Mouse (Mus musculus): ENCODE measurements around the gene Runx2. TPM values are rescaled to one million over a fixed set of nuclear protein-coding genes. Genes with fewer than 3 reads are reported as not detected.

Gene Runx2
- polyA plus RNA-seq, 1 experiment from 2014 or later, result 0.89 TPM

DNA sequence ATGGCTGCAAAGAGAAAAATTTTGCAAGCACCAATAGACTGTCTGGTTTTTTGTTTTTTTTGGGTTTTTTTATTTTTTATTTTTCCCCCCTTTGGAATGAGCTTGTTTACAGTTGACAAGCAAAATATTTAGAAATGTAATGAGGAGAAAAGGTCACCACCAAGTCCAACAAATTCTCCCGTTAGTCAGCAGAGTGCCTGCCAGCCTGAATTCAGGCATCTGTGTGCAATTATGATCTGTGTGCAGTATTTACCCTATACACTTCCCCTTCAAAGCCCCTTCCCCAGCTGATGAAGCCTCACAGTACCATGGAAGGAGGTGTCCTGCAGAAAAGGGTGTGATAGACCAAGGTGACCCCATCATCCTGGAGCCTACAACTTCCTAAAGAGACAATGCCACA lies 290.5 kb downstream of the Runx2 start:
- no peaks in the 10 kb centered on the region for H3K4me1 ChIP-seq (ENCODE audit: control insufficient read depth, insufficient read depth, low read length)

DNA sequence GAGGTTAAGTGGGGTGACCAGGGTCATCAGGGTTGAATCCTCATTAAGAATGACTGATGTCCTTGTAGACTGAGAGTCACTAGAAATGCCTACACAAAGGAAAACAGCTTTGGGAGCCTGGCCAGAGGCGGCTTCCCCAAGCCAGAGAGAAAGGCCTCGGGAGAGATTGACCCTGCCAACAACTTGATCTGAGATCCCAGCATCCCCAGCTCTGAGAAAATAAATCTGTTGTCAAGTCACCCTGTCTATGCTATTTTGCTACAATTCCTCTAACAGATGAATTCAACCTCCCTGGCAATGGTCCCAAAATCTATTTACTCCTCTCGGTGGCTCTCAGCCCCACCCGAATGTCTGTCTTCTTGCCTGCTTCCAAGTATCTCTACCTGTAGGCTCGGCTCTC lies 291.7 kb downstream of the Runx2 start:
- ATAC-seq (ENCODE audit: insufficient read depth, low FRiP score), result no peak
- Histone ChIP-seq H3K4me2 (ENCODE audit: low read depth, low read length) (no peak overlapping the region), H3K9ac (ENCODE audit: low read length) (no peak overlapping the region), H3K4me1 (ENCODE audit: control insufficient read depth, insufficient read depth, low read length) (no peaks in the 10 kb centered on the region), H3K36me3 (ENCODE audit: control insufficient read depth, insufficient read depth, low read length) (no peaks in the 10 kb centered on the region), H3K27me3 (ENCODE audit: control insufficient read depth, insufficient read depth, low read length) (no peaks in the 10 kb centered on the region), H3K9me3 (replicated peaks; ENCODE audit: control insufficient read depth, low read length) (no peaks in the 10 kb centered on the region), H3K4me3 (replicated peaks; ENCODE audit: low read length) (no peak overlapping the region), H3K27ac (ENCODE audit: low read length) (no peak overlapping the region)
- 40% methylated on average over 5 of the region's 5 CpGs for WGBS

More for the DNA sequence above, 290.5 kb downstream of the Runx2 start:
- no peak overlapping the region for H3K4me3 ChIP-seq (replicated peaks; ENCODE audit: low read length)
- H3K27ac ChIP-seq (ENCODE audit: low read length), result no peak overlapping the region
- WGBS, result 58% methylated on average over 1 of the region's 1 CpGs
- H3K27me3 ChIP-seq (ENCODE audit: control insufficient read depth, insufficient read depth, low read length), result no peaks in the 10 kb centered on the region
- no peak overlapping the region for H3K9ac ChIP-seq (ENCODE audit: low read length)
- H3K4me2 ChIP-seq (ENCODE audit: low read depth, low read length), result no peak overlapping the region
- ATAC-seq (ENCODE audit: insufficient read depth, low FRiP score), result no peak
- no peaks in the 10 kb centered on the region for H3K9me3 ChIP-seq (replicated peaks; ENCODE audit: control insufficient read depth, low read length)
- no peaks in the 10 kb centered on the region for H3K36me3 ChIP-seq (ENCODE audit: control insufficient read depth, insufficient read depth, low read length)

DNA sequence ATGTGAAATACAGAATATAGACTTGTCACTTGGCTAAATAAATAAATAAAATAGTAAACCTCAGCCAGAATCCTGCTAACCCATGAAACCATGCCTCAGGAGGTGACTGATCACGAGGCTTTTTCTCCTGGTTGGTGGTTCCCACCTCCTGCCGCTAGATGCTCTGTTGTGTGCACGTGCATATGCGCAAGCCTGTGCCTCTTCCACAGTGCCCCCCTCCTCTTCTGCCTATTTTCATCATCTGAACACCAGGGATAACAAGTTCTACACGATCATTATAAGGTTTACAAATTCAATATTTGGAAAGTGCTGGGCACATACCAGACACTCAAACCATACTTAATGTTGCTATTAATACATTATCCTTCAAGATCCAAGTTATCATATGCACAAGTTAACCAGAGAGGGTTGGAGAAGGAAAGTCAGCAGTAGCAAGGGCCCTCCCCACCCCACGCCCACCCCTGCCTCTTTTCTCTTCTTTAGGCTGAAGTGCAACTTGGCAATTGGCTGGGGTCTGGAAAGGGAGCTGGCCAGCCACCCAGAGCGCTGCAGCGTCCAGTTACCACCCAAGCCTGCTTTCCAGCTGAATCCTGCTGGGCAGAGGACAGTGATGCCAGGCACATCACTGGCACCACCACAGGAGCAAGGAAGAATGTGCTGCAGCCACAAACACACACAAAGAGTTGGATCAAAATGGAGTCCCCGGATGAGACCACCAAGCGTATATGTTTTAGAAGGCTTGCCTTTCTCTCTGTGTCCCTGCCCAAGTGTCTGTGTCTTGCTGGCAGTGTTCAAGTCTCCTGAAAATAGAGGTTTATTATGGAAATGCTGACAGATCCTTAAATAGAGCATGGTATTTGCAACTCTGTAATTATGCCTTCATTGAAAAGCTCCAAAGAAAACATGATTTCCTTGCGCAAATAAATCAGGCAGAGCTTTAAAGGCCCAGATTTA lies 294.2 kb downstream of the Runx2 start:
- H3K4me3 ChIP-seq (replicated peaks; ENCODE audit: low read length), result no peak overlapping the region
- ATAC-seq (ENCODE audit: insufficient read depth, low FRiP score), result no peak
- H3K27me3 ChIP-seq (ENCODE audit: control insufficient read depth, insufficient read depth, low read length), result no peaks in the 10 kb centered on the region
- H3K9me3 ChIP-seq (replicated peaks; ENCODE audit: control insufficient read depth, low read length), result 0 out of 2 replicates have a peak, but pooled peaks cover 2% of the 10 kb centered on the region
- no peaks in the 10 kb centered on the region for H3K36me3 ChIP-seq (ENCODE audit: control insufficient read depth, insufficient read depth, low read length)
- no peak overlapping the region for H3K4me2 ChIP-seq (ENCODE audit: low read depth, low read length)
- 75% methylated on average over 11 of the region's 11 CpGs for WGBS
- no peak overlapping the region for H3K27ac ChIP-seq (ENCODE audit: low read length)
- H3K9ac ChIP-seq (ENCODE audit: low read length), result no peak overlapping the region
- H3K4me1 ChIP-seq (ENCODE audit: control insufficient read depth, insufficient read depth, low read length), result no peaks in the 10 kb centered on the region

DNA sequence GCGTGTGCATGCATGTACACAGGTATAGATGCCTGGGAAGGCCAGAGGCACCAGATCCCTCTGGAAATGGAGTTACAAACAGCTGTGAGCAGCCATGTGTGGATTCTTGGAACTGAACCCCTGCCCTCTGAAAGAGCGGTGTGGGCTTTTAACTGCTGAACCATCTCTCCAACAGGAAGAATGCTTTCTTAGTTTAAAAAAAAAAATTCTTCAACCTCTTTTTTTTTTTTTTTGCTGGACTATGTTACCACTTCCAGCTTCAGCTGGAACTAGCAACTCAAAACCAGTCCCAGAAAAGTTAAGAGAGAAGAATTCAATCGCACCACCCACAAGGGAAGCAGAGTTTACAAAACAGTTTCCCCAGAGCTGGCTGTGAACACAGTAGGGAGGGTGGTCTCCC lies 295.2 kb downstream of the Runx2 start:
- ATAC-seq (ENCODE audit: insufficient read depth, low FRiP score), result no peak

DNA sequence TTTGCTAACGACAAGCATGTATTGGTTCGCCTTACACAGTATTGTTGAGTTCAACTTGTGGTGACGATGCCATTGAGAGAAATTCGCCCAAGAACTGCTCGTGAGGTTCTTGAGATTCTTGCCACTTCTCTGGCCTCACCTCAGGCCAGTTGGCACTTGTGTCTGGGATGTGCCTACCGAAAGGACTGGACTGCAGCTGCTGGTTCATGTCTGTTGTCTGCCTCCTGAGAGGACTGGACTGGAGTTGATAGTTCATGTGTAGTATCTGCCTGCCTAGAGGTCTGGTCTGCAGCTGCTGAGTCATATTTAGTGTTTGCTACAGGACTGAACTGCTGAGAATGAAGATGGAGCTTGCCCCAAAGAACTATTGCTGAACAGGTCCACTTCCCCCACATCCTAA lies 296.4 kb downstream of the Runx2 start:
- H3K4me2 ChIP-seq (ENCODE audit: low read depth, low read length), result no peak overlapping the region

More for the DNA sequence above, 295.2 kb downstream of the Runx2 start:
- Histone ChIP-seq H3K9ac (ENCODE audit: low read length) (no peak overlapping the region), H3K4me1 (ENCODE audit: control insufficient read depth, insufficient read depth, low read length) (no peaks in the 10 kb centered on the region), H3K36me3 (ENCODE audit: control insufficient read depth, insufficient read depth, low read length) (no peaks in the 10 kb centered on the region), H3K4me2 (ENCODE audit: low read depth, low read length) (no peak overlapping the region), H3K27me3 (ENCODE audit: control insufficient read depth, insufficient read depth, low read length) (no peaks in the 10 kb centered on the region), H3K9me3 (replicated peaks; ENCODE audit: control insufficient read depth, low read length) (0 out of 2 replicates have a peak, but pooled peaks cover 2% of the 10 kb centered on the region), H3K27ac (ENCODE audit: low read length) (no peak overlapping the region), H3K4me3 (replicated peaks; ENCODE audit: low read length) (no peak overlapping the region)
- 64% methylated on average over 3 of the region's 3 CpGs for WGBS

DNA sequence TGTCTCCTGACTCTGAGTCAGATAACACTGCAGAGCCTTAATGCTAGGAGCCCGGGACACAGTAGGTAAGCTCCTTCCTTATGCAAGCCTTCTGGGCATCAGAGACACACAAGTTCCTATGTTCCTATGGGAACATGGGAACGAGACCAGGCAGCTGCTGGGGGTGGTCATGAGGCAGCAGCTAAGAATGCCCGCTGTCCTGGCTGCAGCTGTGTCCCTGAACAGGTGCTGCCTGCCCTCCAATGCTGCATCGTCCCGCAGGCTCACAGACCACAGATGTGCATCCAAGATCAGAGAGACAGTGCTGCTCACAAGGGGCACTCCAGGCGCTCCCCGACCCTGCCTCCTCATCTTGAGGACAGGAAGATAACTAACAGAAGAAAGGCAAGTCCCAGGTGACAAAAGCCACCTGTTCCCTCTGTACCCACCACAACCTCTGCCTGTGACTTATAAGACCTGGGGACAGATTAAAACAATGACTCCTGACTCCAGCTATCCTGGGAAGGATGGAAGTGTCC lies 306.3 kb downstream of the Runx2 start:
- Histone ChIP-seq H3K4me3 (replicated peaks; ENCODE audit: low read length) (no peak overlapping the region), H3K27me3 (ENCODE audit: control insufficient read depth, insufficient read depth, low read length) (no peaks in the 10 kb centered on the region), H3K9ac (ENCODE audit: low read length) (no peak overlapping the region), H3K9me3 (replicated peaks; ENCODE audit: control insufficient read depth, low read length) (no peaks in the 10 kb centered on the region), H3K36me3 (ENCODE audit: control insufficient read depth, insufficient read depth, low read length) (no peaks in the 10 kb centered on the region), H3K27ac (ENCODE audit: low read length) (no peak overlapping the region), H3K4me2 (ENCODE audit: low read depth, low read length) (no peak overlapping the region), H3K4me1 (ENCODE audit: control insufficient read depth, insufficient read depth, low read length) (no peaks in the 10 kb centered on the region)
- 63% methylated on average over 7 of the region's 7 CpGs for WGBS
- ATAC-seq (ENCODE audit: insufficient read depth, low FRiP score), result no peak

More for the DNA sequence above, 296.4 kb downstream of the Runx2 start:
- Histone ChIP-seq H3K9ac (ENCODE audit: low read length) (no peak overlapping the region), H3K36me3 (ENCODE audit: control insufficient read depth, insufficient read depth, low read length) (no peaks in the 10 kb centered on the region), H3K4me1 (ENCODE audit: control insufficient read depth, insufficient read depth, low read length) (no peaks in the 10 kb centered on the region), H3K4me3 (replicated peaks; ENCODE audit: low read length) (no peak overlapping the region), H3K27ac (ENCODE audit: low read length) (no peak overlapping the region), H3K9me3 (replicated peaks; ENCODE audit: control insufficient read depth, low read length) (0 out of 2 replicates have a peak, but pooled peaks cover 2% of the 10 kb centered on the region), H3K27me3 (ENCODE audit: control insufficient read depth, insufficient read depth, low read length) (no peaks in the 10 kb centered on the region)
- ATAC-seq (ENCODE audit: insufficient read depth, low FRiP score), result no peak
- 96% methylated on average over 6 of the region's 6 CpGs for WGBS

DNA sequence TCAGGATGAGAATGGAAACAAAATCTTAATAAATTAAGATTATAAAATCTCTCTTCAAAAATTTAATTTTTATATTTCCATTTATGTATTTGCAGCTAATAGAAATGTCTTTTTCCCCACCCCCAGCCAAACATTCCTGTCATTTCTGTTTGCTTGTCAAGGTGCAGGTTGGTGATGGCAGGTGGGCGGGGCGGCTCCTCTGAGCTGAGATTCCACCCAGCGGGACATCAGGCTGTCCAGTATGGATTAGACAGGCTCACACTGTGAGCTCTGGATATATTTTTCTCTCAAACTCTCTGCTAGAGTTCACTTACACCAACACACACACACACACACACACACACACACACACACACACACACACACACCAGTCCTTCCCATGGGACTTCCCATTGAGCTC lies 306.9 kb downstream of the Runx2 start:
- no peaks in the 10 kb centered on the region for H3K9me3 ChIP-seq (replicated peaks; ENCODE audit: control insufficient read depth, low read length)
- H3K4me1 ChIP-seq (ENCODE audit: control insufficient read depth, insufficient read depth, low read length), result no peaks in the 10 kb centered on the region
- no peak overlapping the region for H3K4me2 ChIP-seq (ENCODE audit: low read depth, low read length)
- H3K4me3 ChIP-seq (replicated peaks; ENCODE audit: low read length), result no peak overlapping the region
- H3K36me3 ChIP-seq (ENCODE audit: control insufficient read depth, insufficient read depth, low read length), result no peaks in the 10 kb centered on the region
- H3K27ac ChIP-seq (ENCODE audit: low read length), result no peak overlapping the region
- no peak for ATAC-seq (ENCODE audit: insufficient read depth, low FRiP score)
- no peaks in the 10 kb centered on the region for H3K27me3 ChIP-seq (ENCODE audit: control insufficient read depth, insufficient read depth, low read length)
- no peak overlapping the region for H3K9ac ChIP-seq (ENCODE audit: low read length)
- 86% methylated on average over 3 of the region's 3 CpGs for WGBS

DNA sequence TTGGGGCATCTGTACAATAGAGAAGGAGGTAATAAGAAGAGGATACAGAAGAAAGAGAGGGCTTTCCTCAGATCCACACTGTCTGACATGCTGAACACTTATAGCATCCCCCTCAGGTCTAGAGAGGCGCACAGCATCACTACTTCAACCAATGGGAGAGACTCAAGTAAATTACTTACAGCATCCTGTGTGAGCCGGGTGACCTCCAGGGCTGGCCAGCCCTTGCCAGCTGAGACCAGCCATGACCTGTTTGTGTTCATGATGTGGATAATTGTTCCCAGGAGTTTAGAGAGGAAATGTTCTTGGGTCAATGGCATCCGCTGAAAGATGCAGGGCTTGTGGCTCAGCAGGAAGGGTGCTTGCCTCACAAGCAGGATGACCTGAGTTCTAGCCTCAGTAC lies 308.1 kb downstream of the Runx2 start:
- ATAC-seq (ENCODE audit: insufficient read depth, low FRiP score), result no peak
- WGBS, result 71% methylated on average over 3 of the region's 3 CpGs
- Histone ChIP-seq H3K27me3 (ENCODE audit: control insufficient read depth, insufficient read depth, low read length) (no peaks in the 10 kb centered on the region), H3K4me2 (ENCODE audit: low read depth, low read length) (no peak overlapping the region), H3K9me3 (replicated peaks; ENCODE audit: control insufficient read depth, low read length) (no peaks in the 10 kb centered on the region), H3K27ac (ENCODE audit: low read length) (no peak overlapping the region), H3K9ac (ENCODE audit: low read length) (no peak overlapping the region), H3K36me3 (ENCODE audit: control insufficient read depth, insufficient read depth, low read length) (no peaks in the 10 kb centered on the region), H3K4me3 (replicated peaks; ENCODE audit: low read length) (no peak overlapping the region), H3K4me1 (ENCODE audit: control insufficient read depth, insufficient read depth, low read length) (no peaks in the 10 kb centered on the region)

DNA sequence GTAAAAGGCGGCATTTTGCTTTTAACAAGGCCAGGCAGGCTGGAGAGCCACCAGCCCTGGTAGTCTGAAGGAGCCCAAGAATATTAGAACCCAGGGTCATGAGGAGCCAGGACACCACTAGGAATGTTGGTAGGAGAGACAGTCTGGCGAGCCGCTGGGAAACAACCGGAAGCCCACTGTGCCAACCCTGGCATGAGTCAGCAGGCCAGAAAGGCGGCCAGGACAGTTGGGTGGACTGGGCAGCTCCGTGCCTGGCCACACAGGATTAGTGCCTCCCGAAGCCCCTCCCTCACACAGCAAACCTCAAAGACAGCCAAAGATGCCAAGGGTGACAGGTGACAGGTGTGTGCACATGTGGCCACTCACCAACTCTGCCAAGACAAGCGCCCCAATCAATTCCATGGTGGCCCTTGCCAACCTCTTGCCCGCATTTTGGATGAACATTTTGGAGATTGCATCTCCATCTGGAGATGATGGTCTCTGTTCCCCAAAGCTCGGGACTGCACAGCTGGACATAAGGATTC lies 309.7 kb downstream of the Runx2 start:
- WGBS, result 88% methylated on average over 10 of the region's 10 CpGs
- Histone ChIP-seq H3K4me2 (ENCODE audit: low read depth, low read length) (no peak overlapping the region), H3K4me1 (ENCODE audit: control insufficient read depth, insufficient read depth, low read length) (no peaks in the 10 kb centered on the region), H3K36me3 (ENCODE audit: control insufficient read depth, insufficient read depth, low read length) (no peaks in the 10 kb centered on the region), H3K9me3 (replicated peaks; ENCODE audit: control insufficient read depth, low read length) (no peaks in the 10 kb centered on the region), H3K9ac (ENCODE audit: low read length) (no peak overlapping the region), H3K27ac (ENCODE audit: low read length) (no peak overlapping the region), H3K4me3 (replicated peaks; ENCODE audit: low read length) (no peak overlapping the region), H3K27me3 (ENCODE audit: control insufficient read depth, insufficient read depth, low read length) (no peaks in the 10 kb centered on the region)
- ATAC-seq (ENCODE audit: insufficient read depth, low FRiP score), result no peak
